Mouse (Mus musculus) kidney, embryonic 14.5 days (tissue): ENCODE results near the gene Sap18. TPM values are rescaled to one million over a fixed set of nuclear protein-coding genes. Genes with fewer than 3 reads are reported as not detected.

Experiments
- ATAC-seq: fragments of 200-750 bp; cut with Nextera tagmentation; 2 replicates; pipeline ENCODE4 v1.8.0; 2017; ENCODE audit warnings: moderate number of reproducible peaks, mild to moderate bottlenecking, moderate TSS enrichment, moderate library complexity; ENCODE audit not compliant: low FRiP score, low TSS enrichment
- H3K27ac ChIP-seq: fragments of 300-500 bp; sonication (generic); 2 replicates; pipeline ENCODE4 v1.5.1; 2014; ENCODE audit warnings: low read depth, mild to moderate bottlenecking, low read length, moderate library complexity, mixed read lengths
- H3K27me3 ChIP-seq: fragments of 300-500 bp; sonication (generic); 2 replicates; pipeline ENCODE4 v1.6.1; 2014; ENCODE audit warnings: mild to moderate bottlenecking, low read length; ENCODE audit not compliant: control insufficient read depth, insufficient read depth
- H3K36me3 ChIP-seq: fragments of 300-500 bp; sonication (generic); 2 replicates; pipeline ENCODE4 v1.6.1; 2014; ENCODE audit warnings: low read length, mixed read lengths; ENCODE audit not compliant: control insufficient read depth, insufficient read depth
- H3K4me1 ChIP-seq: fragments of 300-500 bp; sonication (generic); 2 replicates; pipeline ENCODE4 v1.6.1; 2014; ENCODE audit warnings: low read length, mixed read lengths; ENCODE audit not compliant: control insufficient read depth, insufficient read depth
- H3K4me2 ChIP-seq: fragments of 300-500 bp; sonication (generic); replicated peaks from 2 replicates; pipeline ENCODE4 v1.6.1; 2014; ENCODE audit warnings: low read depth, mild to moderate bottlenecking, low read length
- H3K4me3 ChIP-seq: fragments of 300-500 bp; sonication (generic); 2 replicates; pipeline ENCODE4 v1.5.1; 2014; ENCODE audit warnings: mild to moderate bottlenecking, low read length
- H3K9ac ChIP-seq: fragments of 300-500 bp; sonication (generic); 2 replicates; pipeline ENCODE4 v1.6.1; 2014; ENCODE audit warnings: low read depth, mild to moderate bottlenecking, low read length, moderate library complexity
- H3K9me3 ChIP-seq: fragments of 300-500 bp; sonication (generic); 2 replicates; pipeline ENCODE4 v1.6.1; 2016; ENCODE audit warnings: low read length; ENCODE audit not compliant: control insufficient read depth
- WGBS: fragments of 180-500 bp; shearing (Covaris S2); extraction: QIAGEN DNeasy Blood & Tissue Kit; methylation state at CpG from one replicate; pipeline ENCODE4 v1.1.7; 2014; 5-methylcytosine and 5-hydroxymethylcytosine counted together
- polyA plus RNA-seq: library from polyadenylated mRNA; unstranded; fragments of >200 nt; fragmentation: Nextera tagmentation; extraction: Ambion mirVana; gene quantifications from 2 replicates; pipeline ENCODE4 v1.2.1, GENCODE M21; 2014

Gene Sap18
- polyA plus RNA-seq, 1 experiment from 2014 or later: 49.1 TPM

DNA sequence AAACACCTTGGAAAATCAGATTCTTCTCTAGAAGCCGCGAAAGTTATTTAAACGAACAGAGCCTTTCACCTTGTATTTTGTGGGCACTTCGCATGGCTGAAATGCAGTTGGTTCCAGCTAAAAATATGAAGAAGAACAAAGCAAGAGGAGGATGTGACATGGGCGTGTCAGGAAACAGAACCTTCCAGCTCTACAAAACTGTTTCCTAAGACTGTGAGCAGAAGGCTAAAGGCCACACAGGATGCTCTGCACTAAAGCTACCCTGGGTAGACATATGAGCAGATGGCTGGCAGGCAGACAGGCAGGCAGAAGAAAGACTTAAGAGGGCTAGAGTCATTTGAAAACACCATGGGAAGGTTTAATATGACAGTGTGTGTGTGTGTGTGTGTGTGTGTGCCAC lies 28.9 kb upstream of the Sap18 start:
- ATAC-seq: no peak
- H3K36me3 ChIP-seq: no peaks in the 10 kb centered on the region
- H3K9ac ChIP-seq: no peak overlapping the region
- no peaks in the 10 kb centered on the region for H3K9me3 ChIP-seq
- H3K4me1 ChIP-seq: no peaks in the 10 kb centered on the region
- 92% methylated on average over 5 of the region's 5 CpGs for WGBS
- H3K27ac ChIP-seq: no peak overlapping the region
- H3K4me3 ChIP-seq: no peak overlapping the region
- H3K27me3 ChIP-seq: no peaks in the 10 kb centered on the region
- H3K4me2 ChIP-seq: no peak overlapping the region

DNA sequence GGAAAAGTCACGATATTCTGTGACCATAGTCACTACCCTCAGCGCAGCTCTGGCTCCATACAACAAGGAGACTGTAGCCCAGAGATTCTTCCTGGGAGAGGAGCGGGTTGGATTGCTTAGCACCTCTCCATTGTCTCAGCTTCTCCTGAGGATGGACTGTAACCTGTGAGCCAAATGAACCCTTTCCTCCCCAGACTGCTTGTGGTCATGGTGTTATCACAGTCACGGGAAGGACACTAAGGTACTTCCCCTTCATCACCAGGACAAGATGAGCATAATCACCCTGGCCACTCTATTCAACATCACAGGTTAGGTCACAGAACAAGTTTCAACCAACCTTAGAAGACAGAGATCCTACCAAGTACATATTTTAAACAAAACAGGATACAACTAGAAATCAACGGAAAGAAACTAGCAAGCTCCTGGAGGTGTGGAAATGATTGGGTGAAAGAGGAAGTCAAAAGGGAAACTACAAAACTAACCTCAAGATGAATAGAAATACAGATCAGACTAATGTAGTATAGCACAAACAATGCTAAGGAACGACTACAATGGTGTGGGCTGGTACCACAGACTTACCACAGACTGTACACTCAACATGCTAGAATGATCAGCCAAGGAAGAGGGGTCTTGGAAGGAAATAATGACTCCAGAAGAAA lies 25.7 kb upstream of the Sap18 start:
- no peak overlapping the region for H3K4me3 ChIP-seq
- H3K36me3 ChIP-seq: no peaks in the 10 kb centered on the region
- H3K9ac ChIP-seq: no peak overlapping the region
- no peak overlapping the region for H3K4me2 ChIP-seq
- 86% methylated on average over 6 of the region's 6 CpGs for WGBS
- no peaks in the 10 kb centered on the region for H3K27me3 ChIP-seq
- H3K4me1 ChIP-seq: no peaks in the 10 kb centered on the region
- no peaks in the 10 kb centered on the region for H3K9me3 ChIP-seq
- no peak for ATAC-seq
- H3K27ac ChIP-seq: no peak overlapping the region

DNA sequence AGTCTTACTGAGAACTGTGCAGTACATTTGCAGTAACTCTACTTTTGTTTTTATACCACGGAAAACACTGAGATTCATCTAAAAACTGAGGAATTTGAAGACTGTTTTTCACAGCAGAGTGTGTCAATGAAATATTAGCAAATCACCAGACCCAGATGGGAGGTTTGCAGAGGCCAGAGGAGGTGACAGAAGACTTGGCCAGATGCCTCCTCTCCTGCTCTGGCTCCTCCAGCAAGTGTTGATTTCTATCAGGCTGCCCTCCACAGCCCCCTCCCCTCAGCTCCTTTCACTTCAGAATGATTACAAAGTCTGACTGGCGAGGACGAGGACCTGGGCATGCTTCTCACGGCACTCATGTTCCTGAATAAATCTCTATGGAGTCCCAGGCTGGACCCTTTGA lies 10.6 kb upstream of the Sap18 start:
- WGBS: 59% methylated on average over 4 of the region's 4 CpGs
- H3K9me3 ChIP-seq: no peaks in the 10 kb centered on the region
- H3K4me2 ChIP-seq: no peak overlapping the region
- H3K36me3 ChIP-seq: no peaks in the 10 kb centered on the region
- H3K4me3 ChIP-seq: no peak overlapping the region
- ATAC-seq: no peak
- no peaks in the 10 kb centered on the region for H3K27me3 ChIP-seq
- no peaks in the 10 kb centered on the region for H3K4me1 ChIP-seq
- no peak overlapping the region for H3K27ac ChIP-seq
- no peak overlapping the region for H3K9ac ChIP-seq

DNA sequence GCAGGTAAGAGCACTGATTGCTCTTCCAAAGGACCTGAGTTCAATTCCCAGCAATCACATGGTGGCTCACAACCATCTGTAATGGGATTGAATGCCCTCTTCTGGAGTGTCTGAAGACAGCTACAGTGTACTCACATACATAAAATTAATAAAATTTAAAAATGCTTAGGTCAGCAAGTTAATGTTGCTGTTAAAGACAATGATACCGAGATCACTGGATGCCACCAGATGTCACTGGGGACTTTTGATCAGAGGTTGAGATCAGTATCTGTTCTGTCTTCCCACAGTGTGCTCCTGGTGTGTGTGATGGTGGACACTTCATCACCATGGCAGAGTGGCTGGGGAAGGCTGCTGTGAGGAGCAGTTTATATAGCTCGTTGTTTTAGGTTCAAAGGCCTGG lies 8.7 kb upstream of the Sap18 start:
- no peaks in the 10 kb centered on the region for H3K27me3 ChIP-seq
- H3K36me3 ChIP-seq: no peaks in the 10 kb centered on the region
- H3K4me3 ChIP-seq: no peak overlapping the region
- no peak overlapping the region for H3K27ac ChIP-seq
- H3K9me3 ChIP-seq: no peaks in the 10 kb centered on the region
- no peak overlapping the region for H3K9ac ChIP-seq
- 65% methylated on average over 2 of the region's 2 CpGs for WGBS
- no peak overlapping the region for H3K4me2 ChIP-seq
- H3K4me1 ChIP-seq: no peaks in the 10 kb centered on the region
- no peak for ATAC-seq

DNA sequence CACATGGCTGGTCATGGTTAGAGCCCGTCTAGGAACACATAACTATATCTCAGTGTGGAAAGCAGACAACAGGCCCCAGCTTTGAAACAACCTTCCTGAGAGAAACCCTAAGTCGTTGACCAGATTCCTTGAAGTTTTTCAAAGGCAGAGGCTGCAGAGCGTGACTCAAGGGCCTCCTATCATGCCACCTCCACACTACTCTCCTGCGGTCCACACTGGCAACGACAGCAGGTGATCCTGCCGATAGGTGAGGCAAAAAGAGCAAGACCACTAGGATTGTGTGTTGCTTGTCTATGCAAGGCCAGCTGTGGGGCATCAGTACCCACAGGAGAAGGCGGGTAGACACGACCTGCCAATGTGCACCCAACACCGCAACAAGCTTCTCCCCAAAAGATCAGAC lies 8.2 kb upstream of the Sap18 start:
- H3K4me3 ChIP-seq: no peak overlapping the region
- WGBS: 87% methylated on average over 9 of the region's 9 CpGs
- no peaks in the 10 kb centered on the region for H3K9me3 ChIP-seq

DNA sequence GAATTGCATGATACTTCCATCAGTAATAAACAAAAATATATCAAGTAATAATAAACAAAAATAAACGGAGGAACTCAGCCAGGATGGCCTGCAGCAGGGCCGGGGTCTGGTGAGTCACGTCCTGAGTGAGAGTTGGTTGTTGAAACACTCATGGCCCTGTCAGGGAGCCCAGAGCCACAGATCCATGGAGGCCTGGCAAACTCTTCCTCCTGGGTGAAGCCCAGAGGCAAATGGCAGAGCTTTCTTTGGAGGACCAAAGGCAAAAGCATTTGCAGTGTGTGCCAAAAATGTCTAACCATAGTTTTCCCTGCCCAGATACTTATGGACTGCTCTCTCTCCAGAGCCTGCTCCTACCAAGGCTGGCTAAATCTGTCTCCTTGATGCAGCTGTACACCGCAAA lies 6.8 kb upstream of the Sap18 start:
- no peak for ATAC-seq
- H3K36me3 ChIP-seq: no peaks in the 10 kb centered on the region
- no peak overlapping the region for H3K4me3 ChIP-seq
- H3K9me3 ChIP-seq: no peaks in the 10 kb centered on the region
- 82% methylated on average over 4 of the region's 4 CpGs for WGBS
- H3K4me1 ChIP-seq: no peaks in the 10 kb centered on the region
- no peaks in the 10 kb centered on the region for H3K27me3 ChIP-seq
- no peak overlapping the region for H3K27ac ChIP-seq
- no peak overlapping the region for H3K4me2 ChIP-seq
- no peak overlapping the region for H3K9ac ChIP-seq

More for the DNA sequence above, 8.2 kb upstream of the Sap18 start:
- H3K4me1 ChIP-seq: no peaks in the 10 kb centered on the region
- no peak overlapping the region for H3K9ac ChIP-seq
- no peak overlapping the region for H3K4me2 ChIP-seq
- ATAC-seq: no peak
- H3K27ac ChIP-seq: no peak overlapping the region
- no peaks in the 10 kb centered on the region for H3K27me3 ChIP-seq
- H3K36me3 ChIP-seq: no peaks in the 10 kb centered on the region

DNA sequence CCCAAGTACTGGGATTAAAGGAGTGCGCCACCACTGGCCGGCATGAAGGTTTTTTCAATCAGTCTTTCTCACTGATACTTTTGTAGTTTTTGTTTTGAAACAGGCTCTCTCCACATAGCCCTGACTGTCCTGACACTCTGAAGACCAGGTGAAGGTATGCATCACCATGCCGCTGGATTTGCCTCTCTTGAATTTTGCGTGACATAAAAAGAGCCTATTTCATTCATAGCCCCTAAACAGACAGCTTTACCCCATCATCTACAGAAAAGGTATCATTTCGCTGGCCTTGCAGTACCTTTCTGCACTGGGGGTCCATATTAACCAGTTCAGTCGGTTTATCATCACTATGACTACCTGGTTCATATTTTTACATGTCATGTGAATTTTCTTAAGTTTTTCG lies 429 bp upstream of the Sap18 start:
- Histone ChIP-seq H3K9me3 (no peaks in the 10 kb centered on the region), H3K9ac (peak overlapping the region; percentile 87), H3K36me3 (peaks cover 17% of the 10 kb centered on the region), H3K4me3 (peak overlapping the region; percentile 83), H3K4me1 (peaks cover 11% of the 10 kb centered on the region; the same call in 1 of the 2 replicates), H3K27ac (no peak overlapping the region), H3K4me2 (peak overlapping the region; percentile 60), H3K27me3 (no peaks in the 10 kb centered on the region)
- ATAC-seq: peak; percentile 72
- 13% methylated on average over 7 of the region's 7 CpGs for WGBS

DNA sequence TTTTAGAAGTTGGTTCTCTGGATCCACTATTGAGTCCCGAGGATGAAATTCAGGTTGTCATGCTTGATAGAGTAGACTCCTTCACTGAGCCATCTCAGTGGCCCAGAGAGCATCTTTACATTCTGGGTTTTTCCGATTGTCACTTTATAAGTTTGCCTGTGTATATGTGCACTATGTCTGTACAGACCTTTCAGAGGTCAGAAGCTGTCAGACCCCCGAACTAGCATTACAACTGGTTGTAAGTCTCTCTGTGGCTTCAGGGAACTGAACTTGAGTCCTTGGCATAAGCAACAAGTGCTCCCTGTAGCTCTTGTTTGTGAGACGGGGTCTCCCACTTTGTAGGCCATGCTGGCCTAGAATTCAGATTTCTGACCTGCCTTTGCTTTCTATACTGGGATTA lies 5.8 kb downstream of the Sap18 start:
- ATAC-seq: no peak
- Histone ChIP-seq H3K27ac (no peak overlapping the region), H3K27me3 (no peaks in the 10 kb centered on the region), H3K4me2 (no peak overlapping the region), H3K4me1 (peaks cover 11% of the 10 kb centered on the region; the same call in 1 of the 2 replicates), H3K9me3 (no peaks in the 10 kb centered on the region), H3K9ac (no peak overlapping the region), H3K36me3 (peaks cover 75% of the 10 kb centered on the region), H3K4me3 (no peak overlapping the region)
- WGBS: 82% methylated on average over 4 of the region's 4 CpGs

DNA sequence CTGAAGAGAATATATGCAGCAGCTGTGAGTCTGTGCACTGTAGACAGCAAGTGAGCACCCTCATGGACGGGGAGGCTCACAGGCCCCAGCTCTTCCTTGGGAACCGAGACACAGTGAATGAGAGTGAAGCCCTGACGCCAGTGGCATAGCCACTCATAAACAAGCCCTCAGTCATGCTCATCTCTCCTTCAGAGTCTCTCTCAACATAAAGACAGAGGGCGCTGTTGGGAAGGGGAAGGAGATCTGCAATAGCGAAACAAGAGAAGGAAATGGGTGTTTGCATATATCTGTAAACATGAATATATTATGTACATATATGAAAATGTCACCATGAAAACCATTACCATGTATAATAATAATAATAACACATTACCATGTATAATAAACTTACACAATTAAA lies 10.6 kb downstream of the Sap18 start:
- Histone ChIP-seq H3K4me3 (no peak overlapping the region), H3K4me2 (no peak overlapping the region), H3K36me3 (peaks cover 88% of the 10 kb centered on the region), H3K27me3 (no peaks in the 10 kb centered on the region), H3K9ac (no peak overlapping the region), H3K9me3 (no peaks in the 10 kb centered on the region), H3K4me1 (no peaks in the 10 kb centered on the region), H3K27ac (no peak overlapping the region)
- no peak for ATAC-seq
- 88% methylated on average over 5 of the region's 5 CpGs for WGBS
